Mouse (Mus musculus) T-helper 1 cell (primary cell): ENCODE results near the gene Spcs1.

Experiments
- in situ Hi-C: fragments of 300-600 bp; cut with MboI, MseI; formaldehyde crosslinking; loops from one replicate; pipeline ENCODE4 v1.15.1; 2025; ENCODE audit warnings: high pct_unique_total_duplicates

Spcs1 gene

GRCm38 (mm10) chr14:31001307-31002205 lies at the start of gene Spcs1, which contains the start of gene Glt8d1:
Gene Spcs1, minus strand, starts transcription at chr14:31001672.
Gene Glt8d1, plus strand, starts transcription at chr14:31001400.
- in situ Hi-C loops = no loop called here

GRCm38 (mm10) chr14:31045817-31046216 lies 44.3 kb upstream of the Spcs1 start:
- in situ Hi-C loops = loop anchor here (5.0 kb wide), 1 partner anchor 141 kb away; no protein-coding TSS in a partner anchor

- in situ Hi-C loops = loop anchor here (5.0 kb wide), 1 partner anchor 142 kb away; no protein-coding TSS in a partner anchor
Measured at GRCm38 (mm10) chr14:31045296-31045695, 43.8 kb upstream of the Spcs1 start.

- in situ Hi-C loops = no loop called here
Measured at GRCm38 (mm10) chr14:31025785-31026184, 24.3 kb upstream of the Spcs1 start.

- in situ Hi-C loops = no loop called here
Measured at GRCm38 (mm10) chr14:31022579-31022978, 21.1 kb upstream of the Spcs1 start.

- in situ Hi-C loops = loop anchor here (5.0 kb wide), 1 partner anchor 43 kb away; no protein-coding TSS in a partner anchor
Measured at GRCm38 (mm10) chr14:31019331-31020205, 18.1 kb upstream of the Spcs1 start.

GRCm38 (mm10) chr14:31018860-31019291 lies 17.4 kb upstream of the Spcs1 start, which contains the start of the genes Pbrm1 and Gnl3:
Gene Pbrm1, plus strand, starts transcription at chr14:31019138.
Gene Gnl3, minus strand, starts transcription at chr14:31019152.
- in situ Hi-C loops = loop anchor here (5.0 kb wide), 1 partner anchor 43 kb away; no protein-coding TSS in a partner anchor

GRCm38 (mm10) chr14:31017854-31018253 lies 16.4 kb upstream of the Spcs1 start:
- in situ Hi-C loops = loop anchor here (5.0 kb wide), 1 partner anchor 44 kb away; no protein-coding TSS in a partner anchor

- in situ Hi-C loops = loop anchor here (5.0 kb wide), 1 partner anchor 46 kb away; no protein-coding TSS in a partner anchor
Measured at GRCm38 (mm10) chr14:31016063-31016462, 14.6 kb upstream of the Spcs1 start.

- in situ Hi-C loops = no loop called here
Measured at GRCm38 (mm10) chr14:31013928-31014327, 12.5 kb upstream of the Spcs1 start.

GRCm38 (mm10) chr14:31011588-31011987 lies 10.1 kb upstream of the Spcs1 start:
- in situ Hi-C loops = no loop called here

GRCm38 (mm10) chr14:31006779-31007178 lies 5.3 kb upstream of the Spcs1 start:
- in situ Hi-C loops = no loop called here

- in situ Hi-C loops = no loop called here
Measured at GRCm38 (mm10) chr14:31004527-31004926, 3.1 kb upstream of the Spcs1 start.

- in situ Hi-C loops = no loop called here
Measured at GRCm38 (mm10) chr14:31000816-31001306, 611 bp downstream of the Spcs1 start.

GRCm38 (mm10) chr14:31000356-31000755 lies 1.1 kb downstream of the Spcs1 start:
- in situ Hi-C loops = no loop called here

GRCm38 (mm10) chr14:30996417-30996816 lies 5.1 kb downstream of the Spcs1 start:
- in situ Hi-C loops = no loop called here

GRCm38 (mm10) chr14:30976222-30976621 lies 25.2 kb downstream of the Spcs1 start:
- in situ Hi-C loops = no loop called here

- in situ Hi-C loops = no loop called here
Measured at GRCm38 (mm10) chr14:30974204-30974603, 27.3 kb downstream of the Spcs1 start.

- in situ Hi-C loops = no loop called here
Measured at GRCm38 (mm10) chr14:30960366-30960765, 41.1 kb downstream of the Spcs1 start.

GRCm38 (mm10) chr14:30959031-30959430 lies 42.4 kb downstream of the Spcs1 start:
- in situ Hi-C loops = no loop called here

GRCm38 (mm10) chr14:30958517-30958916 lies 43.0 kb downstream of the Spcs1 start:
- in situ Hi-C loops = no loop called here
